Mouse (Mus musculus): ENCODE results near the gene Ryr2.
"Not testable (repeated sequence)": the region's sequence is repeated elsewhere in the genome, so short reads cannot be mapped to it uniquely, and the experiment has no call there.

The Ryr2 gene

GRCm38 (mm10) chr13:11959488-11960174 is 147.1 kb downstream of the Ryr2 start:
- in situ Hi-C loops (cut with MboI; ENCODE audit: unreplicated experiment in 2 of 2) = no loop called here

- in situ Hi-C loops (cut with MboI; ENCODE audit: unreplicated experiment in 2 of 2) = no loop called here
Measured at GRCm38 (mm10) chr13:11958854-11959253, 147.9 kb downstream of the Ryr2 start.

GRCm38 (mm10) chr13:11958271-11958670 is 148.5 kb downstream of the Ryr2 start:
- in situ Hi-C loops (cut with MboI; ENCODE audit: unreplicated experiment in 2 of 2) = no loop called here

- in situ Hi-C loops (cut with MboI; ENCODE audit: unreplicated experiment in 2 of 2) = no loop called here
Measured at GRCm38 (mm10) chr13:11951951-11952350, 154.8 kb downstream of the Ryr2 start.

GRCm38 (mm10) chr13:11945740-11946139 is 161.0 kb downstream of the Ryr2 start:
- in situ Hi-C loops (cut with MboI; ENCODE audit: unreplicated experiment in 2 of 2) = no loop called here

- in situ Hi-C loops (cut with MboI; ENCODE audit: unreplicated experiment in 2 of 2) = no loop called here
Measured at GRCm38 (mm10) chr13:11941724-11942123, 165.0 kb downstream of the Ryr2 start.

GRCm38 (mm10) chr13:11934297-11935060 is 172.3 kb downstream of the Ryr2 start:
- in situ Hi-C loops (cut with MboI; ENCODE audit: unreplicated experiment in 2 of 2) = not testable (repeated sequence)

GRCm38 (mm10) chr13:11933334-11933733 is 173.4 kb downstream of the Ryr2 start:
- in situ Hi-C loops (cut with MboI; ENCODE audit: unreplicated experiment in 2 of 2) = no loop called here

GRCm38 (mm10) chr13:11928709-11929108 is 178.0 kb downstream of the Ryr2 start:
- in situ Hi-C loops (cut with MboI; ENCODE audit: unreplicated experiment in 2 of 2) = no loop called here

- in situ Hi-C loops (cut with MboI; ENCODE audit: unreplicated experiment in 2 of 2) = no loop called here
Measured at GRCm38 (mm10) chr13:11927727-11928126, 179.0 kb downstream of the Ryr2 start.

GRCm38 (mm10) chr13:11926720-11927500 is 179.8 kb downstream of the Ryr2 start:
- in situ Hi-C loops (cut with MboI; ENCODE audit: unreplicated experiment in 2 of 2) = no loop called here

- in situ Hi-C loops (cut with MboI; ENCODE audit: unreplicated experiment in 2 of 2) = no loop called here
Measured at GRCm38 (mm10) chr13:11926215-11926614, 180.5 kb downstream of the Ryr2 start.

GRCm38 (mm10) chr13:11924732-11925131 is 182.0 kb downstream of the Ryr2 start:
- in situ Hi-C loops (cut with MboI; ENCODE audit: unreplicated experiment in 2 of 2) = no loop called here

GRCm38 (mm10) chr13:11920495-11920894 is 186.2 kb downstream of the Ryr2 start:
- in situ Hi-C loops (cut with MboI; ENCODE audit: unreplicated experiment in 2 of 2) = no loop called here

- in situ Hi-C loops (cut with MboI; ENCODE audit: unreplicated experiment in 2 of 2) = no loop called here
Measured at GRCm38 (mm10) chr13:11919448-11919847, 187.3 kb downstream of the Ryr2 start.

GRCm38 (mm10) chr13:11915619-11916018 is 191.1 kb downstream of the Ryr2 start:
- in situ Hi-C loops (cut with MboI; ENCODE audit: unreplicated experiment in 2 of 2) = no loop called here

- in situ Hi-C loops (cut with MboI; ENCODE audit: unreplicated experiment in 2 of 2) = no loop called here
Measured at GRCm38 (mm10) chr13:11914682-11915081, 192.1 kb downstream of the Ryr2 start.

- in situ Hi-C loops (cut with MboI; ENCODE audit: unreplicated experiment in 2 of 2) = no loop called here
Measured at GRCm38 (mm10) chr13:11912208-11912607, 194.5 kb downstream of the Ryr2 start.

- in situ Hi-C loops (cut with MboI; ENCODE audit: unreplicated experiment in 2 of 2) = no loop called here
Measured at GRCm38 (mm10) chr13:11908123-11908522, 198.6 kb downstream of the Ryr2 start.

GRCm38 (mm10) chr13:11905126-11905525 is 201.6 kb downstream of the Ryr2 start:
- in situ Hi-C loops (cut with MboI; ENCODE audit: unreplicated experiment in 2 of 2) = no loop called here

- in situ Hi-C loops (cut with MboI; ENCODE audit: unreplicated experiment in 2 of 2) = no loop called here
Measured at GRCm38 (mm10) chr13:11903272-11903671, 203.5 kb downstream of the Ryr2 start.
